Mouse (Mus musculus): ENCODE data around the gene Inhbb. TPM values are rescaled to one million over a fixed set of nuclear protein-coding genes. Genes with fewer than 3 reads are reported as not detected.

The Inhbb gene
- polyA plus RNA-seq, 1 experiment: 3.6 TPM

GRCm38 (mm10) chr1:119389771-119390500, 32.1 kb downstream of the Inhbb start:
- no peak overlapping the region for H3K4me3 ChIP-seq (ENCODE audit: control insufficient read depth, insufficient read depth, low read length)
- H3K4me1 ChIP-seq (replicated peaks; ENCODE audit: control insufficient read depth, insufficient read depth, low read length): no peaks in the 10 kb centered on the region
- no peak for DNase-seq
- H3K27ac ChIP-seq (ENCODE audit: control insufficient read depth, insufficient read depth, low read length): no peak overlapping the region
- TF ChIP-seq CTCF (IDR thresholded peaks at IDR 0.05; ENCODE audit: borderline replicate concordance, control insufficient read depth, extremely low read depth, insufficient read depth, low read length, poor library complexity) (no peak), POLR2A (IDR thresholded peaks at IDR 0.05; ENCODE audit: control insufficient read depth, extremely low read depth, insufficient read depth, low read length, poor library complexity) (no peak)
- H3K27me3 ChIP-seq (ENCODE audit: control insufficient read depth, insufficient read depth, low read length): no peaks in the 10 kb centered on the region
- 81% methylated on average over 7 of the region's 7 CpGs for WGBS
- no peaks in the 10 kb centered on the region for H3K36me3 ChIP-seq (ENCODE audit: control insufficient read depth, insufficient read depth, low read length)

GRCm38 (mm10) chr1:119388664-119389396, 33.2 kb downstream of the Inhbb start:
- DNase-seq: no peak
- Histone ChIP-seq H3K27ac (ENCODE audit: control insufficient read depth, insufficient read depth, low read length) (no peak overlapping the region), H3K4me1 (replicated peaks; ENCODE audit: control insufficient read depth, insufficient read depth, low read length) (no peaks in the 10 kb centered on the region), H3K36me3 (ENCODE audit: control insufficient read depth, insufficient read depth, low read length) (no peaks in the 10 kb centered on the region), H3K27me3 (ENCODE audit: control insufficient read depth, insufficient read depth, low read length) (no peaks in the 10 kb centered on the region), H3K4me3 (ENCODE audit: control insufficient read depth, insufficient read depth, low read length) (no peak overlapping the region)
- WGBS: 21% methylated on average over 19 of the region's 19 CpGs
- TF ChIP-seq CTCF (IDR thresholded peaks at IDR 0.05; ENCODE audit: borderline replicate concordance, control insufficient read depth, extremely low read depth, insufficient read depth, low read length, poor library complexity): no peak
- TF ChIP-seq POLR2A (IDR thresholded peaks at IDR 0.05; ENCODE audit: control insufficient read depth, extremely low read depth, insufficient read depth, low read length, poor library complexity): no peak

- TF ChIP-seq CTCF (IDR thresholded peaks at IDR 0.05; ENCODE audit: borderline replicate concordance, control insufficient read depth, extremely low read depth, insufficient read depth, low read length, poor library complexity): no peak
- TF ChIP-seq POLR2A (IDR thresholded peaks at IDR 0.05; ENCODE audit: control insufficient read depth, extremely low read depth, insufficient read depth, low read length, poor library complexity): no peak
- H3K4me1 ChIP-seq (replicated peaks; ENCODE audit: control insufficient read depth, insufficient read depth, low read length): no peaks in the 10 kb centered on the region
- no peak overlapping the region for H3K4me3 ChIP-seq (ENCODE audit: control insufficient read depth, insufficient read depth, low read length)
- no peaks in the 10 kb centered on the region for H3K27me3 ChIP-seq (ENCODE audit: control insufficient read depth, insufficient read depth, low read length)
- no peak overlapping the region for H3K27ac ChIP-seq (ENCODE audit: control insufficient read depth, insufficient read depth, low read length)
- no peaks in the 10 kb centered on the region for H3K36me3 ChIP-seq (ENCODE audit: control insufficient read depth, insufficient read depth, low read length)
- 80% methylated on average over 3 of the region's 3 CpGs for WGBS
- no peak for DNase-seq
These were observed 35.7 kb downstream of the Inhbb start for GRCm38 (mm10) chr1:119386306-119386705.

- 84% methylated on average over 10 of the region's 10 CpGs for WGBS
These were observed 38.1 kb downstream of the Inhbb start for GRCm38 (mm10) chr1:119383916-119384315.

DNA sequence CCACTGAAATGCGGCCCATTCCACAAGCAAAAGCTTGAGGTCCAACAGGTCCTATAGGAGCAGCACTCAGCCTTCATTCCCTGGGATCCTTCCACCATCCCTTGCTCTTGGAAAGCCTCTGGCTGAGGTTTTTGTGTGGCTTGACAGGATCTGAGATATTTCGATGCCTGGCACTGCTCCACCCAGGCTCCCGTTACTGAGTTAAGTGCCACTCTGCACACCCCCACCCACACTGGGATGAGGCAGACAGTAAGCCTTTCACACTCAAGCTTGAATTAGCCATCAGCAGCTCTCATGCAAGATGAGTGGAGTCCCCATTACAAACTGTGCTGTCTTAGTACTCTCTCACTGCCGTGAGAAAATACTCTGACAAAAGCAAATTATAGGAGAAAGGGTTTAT, 41.4 kb downstream of the Inhbb start:
- H3K4me1 ChIP-seq (replicated peaks; ENCODE audit: control insufficient read depth, insufficient read depth, low read length): no peaks in the 10 kb centered on the region
- DNase-seq: no peak
- 90% methylated on average over 4 of the region's 4 CpGs for WGBS
- H3K27me3 ChIP-seq (ENCODE audit: control insufficient read depth, insufficient read depth, low read length): no peaks in the 10 kb centered on the region
- TF ChIP-seq CTCF (IDR thresholded peaks at IDR 0.05; ENCODE audit: borderline replicate concordance, control insufficient read depth, extremely low read depth, insufficient read depth, low read length, poor library complexity) (no peak), POLR2A (IDR thresholded peaks at IDR 0.05; ENCODE audit: control insufficient read depth, extremely low read depth, insufficient read depth, low read length, poor library complexity) (no peak)
- H3K27ac ChIP-seq (ENCODE audit: control insufficient read depth, insufficient read depth, low read length): no peak overlapping the region
- H3K36me3 ChIP-seq (ENCODE audit: control insufficient read depth, insufficient read depth, low read length): no peaks in the 10 kb centered on the region
- H3K4me3 ChIP-seq (ENCODE audit: control insufficient read depth, insufficient read depth, low read length): no peak overlapping the region

More at GRCm38 (mm10) chr1:119383916-119384315, 38.1 kb downstream of the Inhbb start:
- Histone ChIP-seq H3K4me3 (ENCODE audit: control insufficient read depth, insufficient read depth, low read length) (no peak overlapping the region), H3K27ac (ENCODE audit: control insufficient read depth, insufficient read depth, low read length) (no peak overlapping the region), H3K36me3 (ENCODE audit: control insufficient read depth, insufficient read depth, low read length) (no peaks in the 10 kb centered on the region), H3K4me1 (replicated peaks; ENCODE audit: control insufficient read depth, insufficient read depth, low read length) (no peaks in the 10 kb centered on the region), H3K27me3 (ENCODE audit: control insufficient read depth, insufficient read depth, low read length) (no peaks in the 10 kb centered on the region)
- TF ChIP-seq POLR2A (IDR thresholded peaks at IDR 0.05; ENCODE audit: control insufficient read depth, extremely low read depth, insufficient read depth, low read length, poor library complexity) (no peak), CTCF (IDR thresholded peaks at IDR 0.05; ENCODE audit: borderline replicate concordance, control insufficient read depth, extremely low read depth, insufficient read depth, low read length, poor library complexity) (no peak)
- no peak for DNase-seq

- Histone ChIP-seq H3K4me1 (replicated peaks; ENCODE audit: control insufficient read depth, insufficient read depth, low read length) (no peaks in the 10 kb centered on the region), H3K4me3 (ENCODE audit: control insufficient read depth, insufficient read depth, low read length) (no peak overlapping the region), H3K27ac (ENCODE audit: control insufficient read depth, insufficient read depth, low read length) (no peak overlapping the region), H3K27me3 (ENCODE audit: control insufficient read depth, insufficient read depth, low read length) (no peaks in the 10 kb centered on the region), H3K36me3 (ENCODE audit: control insufficient read depth, insufficient read depth, low read length) (no peaks in the 10 kb centered on the region)
- DNase-seq: no peak
- 74% methylated on average over 5 of the region's 5 CpGs for WGBS
- TF ChIP-seq CTCF (IDR thresholded peaks at IDR 0.05; ENCODE audit: borderline replicate concordance, control insufficient read depth, extremely low read depth, insufficient read depth, low read length, poor library complexity) (no peak), POLR2A (IDR thresholded peaks at IDR 0.05; ENCODE audit: control insufficient read depth, extremely low read depth, insufficient read depth, low read length, poor library complexity) (no peak)
These were observed 46.7 kb downstream of the Inhbb start for GRCm38 (mm10) chr1:119375376-119375775.
